Mouse (Mus musculus) spleen, postnatal 4 days (tissue): Measurements from ENCODE around the gene Gadl1.

Experiments used
- DNase-seq, 2 experiments: peaks; one replicate each; pipeline ENCODE4 v3.0.0; 2022; ENCODE audit warnings: low spot score in 2 of 2

Gadl1 gene

GRCm38 (mm10) chr9:116087880-116088279 lies 178.6 kb downstream of the Gadl1 start:
- DNase-seq = peak; percentile 63 to 80

GRCm38 (mm10) chr9:116088912-116089311 lies 179.7 kb downstream of the Gadl1 start:
- peak in 1 of 2 experiments; percentile 74 for DNase-seq

GRCm38 (mm10) chr9:116090296-116090695 lies 181.0 kb downstream of the Gadl1 start:
- DNase-seq = no peak

- DNase-seq = no peak
Observed at GRCm38 (mm10) chr9:116091101-116091841, 182.0 kb downstream of the Gadl1 start.

- DNase-seq = no peak
Observed at GRCm38 (mm10) chr9:116091921-116092320, 182.7 kb downstream of the Gadl1 start.

- no peak for DNase-seq
Observed at GRCm38 (mm10) chr9:116098724-116099595, 189.7 kb downstream of the Gadl1 start.

- no peak for DNase-seq
Observed at GRCm38 (mm10) chr9:116099596-116099993, 190.3 kb downstream of the Gadl1 start.

- DNase-seq = no peak
Observed at GRCm38 (mm10) chr9:116100015-116100414, 190.8 kb downstream of the Gadl1 start.

- no peak for DNase-seq
Observed at GRCm38 (mm10) chr9:116101842-116102241, 192.6 kb downstream of the Gadl1 start.

GRCm38 (mm10) chr9:116104770-116105169 lies 195.5 kb downstream of the Gadl1 start:
- DNase-seq = no peak

GRCm38 (mm10) chr9:116108729-116109128 lies 199.5 kb downstream of the Gadl1 start:
- DNase-seq = no peak

- DNase-seq = no peak
Observed at GRCm38 (mm10) chr9:116111149-116111970, 202.1 kb downstream of the Gadl1 start.

- DNase-seq = no peak
Observed at GRCm38 (mm10) chr9:116114339-116114738, 205.1 kb downstream of the Gadl1 start.

- no peak for DNase-seq
Observed at GRCm38 (mm10) chr9:116115875-116116274, 206.6 kb downstream of the Gadl1 start.

GRCm38 (mm10) chr9:116118332-116118872 lies 209.1 kb downstream of the Gadl1 start:
- DNase-seq = no peak

- no peak for DNase-seq
Observed at GRCm38 (mm10) chr9:116119990-116120389, 210.7 kb downstream of the Gadl1 start.

GRCm38 (mm10) chr9:116121472-116121871 lies 212.2 kb downstream of the Gadl1 start:
- DNase-seq = no peak

GRCm38 (mm10) chr9:116122544-116122943 lies 213.3 kb downstream of the Gadl1 start:
- no peak for DNase-seq

GRCm38 (mm10) chr9:116122969-116123589 lies 213.8 kb downstream of the Gadl1 start:
- peak in 1 of 2 experiments; percentile 39 for DNase-seq
